Mouse (Mus musculus) gastrocnemius, postnatal 36 days (tissue): ENCODE data around the gene Pfkfb3. TPM values are rescaled to one million over a fixed set of nuclear protein-coding genes. Genes with fewer than 3 reads are reported as not detected.
"Not testable (repeated sequence)": the region's sequence is repeated elsewhere in the genome, so short reads cannot be mapped to it uniquely, and the experiment has no call there.

ENCODE experiments used
- DNase-seq, 2 experiments: peaks; one replicate each; pipeline ENCODE4 v3.0.0; 2022
- intact Hi-C: fragments of 180-260 bp; cut with DNase I; formaldehyde crosslinking; loops from one replicate; pipeline ENCODE4 v1.15.1; 2025
- total RNA-seq, 2 experiments: library from RNA; stranded (reverse); gene quantifications; 2 replicates each; pipeline ENCODE4 v1.2.3; 2021

Gene Pfkfb3
- total RNA-seq, 2 experiments from 2014 or later = 128 to 161 TPM

DNA sequence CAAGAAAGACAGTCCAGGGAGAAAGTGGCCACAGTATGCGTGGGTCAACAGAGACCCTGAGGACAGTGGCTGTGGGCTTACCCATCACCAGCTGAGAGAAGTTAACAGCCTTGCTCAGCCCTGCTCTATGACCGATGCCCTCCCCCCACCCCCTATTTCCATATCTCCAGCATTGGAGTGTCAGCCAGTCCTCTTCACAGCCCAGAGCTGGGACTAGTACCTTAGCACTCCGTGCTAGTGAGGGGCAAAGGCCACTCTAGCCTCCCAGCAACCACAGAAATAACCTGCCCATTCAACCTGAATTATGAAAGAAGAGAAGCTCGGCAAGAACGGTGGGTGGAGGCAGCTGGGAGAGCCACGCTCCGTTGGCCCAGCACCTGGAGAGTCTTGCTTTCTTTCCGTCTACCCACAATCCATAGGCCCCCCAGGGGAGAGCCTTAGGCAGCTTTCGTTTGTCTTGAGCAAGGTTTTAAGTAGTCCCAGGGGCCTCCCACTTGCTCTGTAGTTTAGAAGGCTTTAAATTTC lies 1.5 kb downstream of the Pfkfb3 start:
- no peak for DNase-seq
- intact Hi-C loops = no loop called here

DNA sequence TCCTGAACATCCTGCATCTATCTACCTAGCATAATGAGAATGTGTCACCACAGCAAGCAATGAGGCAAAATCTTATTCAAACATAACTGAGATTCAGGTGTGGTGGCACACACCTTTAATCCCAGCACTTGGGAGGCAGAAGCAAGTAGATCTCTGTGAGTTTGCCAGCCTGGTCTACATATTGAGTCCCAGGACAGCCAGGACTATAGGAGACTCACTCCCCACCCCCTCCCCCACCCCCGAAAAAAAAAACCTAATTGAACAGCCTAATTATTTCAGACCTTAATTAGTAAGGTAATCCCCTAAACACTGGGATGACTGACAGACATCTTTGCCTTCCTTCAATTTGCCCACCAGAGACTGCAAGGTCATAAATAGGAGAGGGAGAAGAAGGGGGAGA lies 2.2 kb downstream of the Pfkfb3 start:
- intact Hi-C loops = no loop called here
- no peak for DNase-seq

DNA sequence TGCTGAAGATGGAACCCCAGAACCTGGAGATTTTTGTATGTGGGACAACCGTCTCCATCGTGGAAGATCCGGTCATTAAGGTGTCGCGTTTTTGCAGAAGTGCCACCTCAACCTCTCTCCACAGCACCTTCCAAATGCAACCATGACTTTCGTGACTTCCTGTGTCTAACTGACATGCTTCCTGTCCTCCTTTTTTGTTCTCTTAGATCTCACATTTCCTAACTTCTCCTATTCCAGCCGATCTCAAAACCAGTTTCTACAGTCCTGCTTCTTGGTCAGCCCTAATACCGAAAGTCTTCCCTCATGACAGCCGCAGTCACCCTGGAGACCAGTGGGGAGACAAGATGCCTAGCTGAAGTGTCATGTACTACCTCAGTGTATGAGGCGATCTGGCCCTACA lies 5.4 kb downstream of the Pfkfb3 start:
- intact Hi-C loops = no loop called here

DNA sequence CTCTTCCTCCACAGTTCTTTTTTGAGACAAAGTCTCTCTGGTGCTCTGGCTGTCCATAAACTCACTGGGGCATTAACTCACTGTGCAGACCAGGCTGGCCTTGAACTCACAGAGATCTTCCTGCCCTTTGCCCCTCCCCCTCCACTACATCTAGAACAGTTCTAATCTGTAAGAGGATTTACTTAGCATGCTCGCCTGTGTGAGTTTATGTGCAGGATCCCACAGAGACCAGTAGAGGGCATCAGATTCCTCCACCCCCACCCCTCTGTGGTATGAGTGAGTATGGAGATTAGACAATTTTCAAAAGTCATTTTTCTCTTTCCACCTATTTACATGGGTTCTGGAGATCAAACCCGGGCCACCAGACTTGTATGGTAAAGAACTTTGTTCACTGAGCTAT lies 6.3 kb downstream of the Pfkfb3 start:
- intact Hi-C loops = no loop called here
- DNase-seq = no peak

More for the DNA sequence above, 5.4 kb downstream of the Pfkfb3 start:
- DNase-seq = no peak

DNA sequence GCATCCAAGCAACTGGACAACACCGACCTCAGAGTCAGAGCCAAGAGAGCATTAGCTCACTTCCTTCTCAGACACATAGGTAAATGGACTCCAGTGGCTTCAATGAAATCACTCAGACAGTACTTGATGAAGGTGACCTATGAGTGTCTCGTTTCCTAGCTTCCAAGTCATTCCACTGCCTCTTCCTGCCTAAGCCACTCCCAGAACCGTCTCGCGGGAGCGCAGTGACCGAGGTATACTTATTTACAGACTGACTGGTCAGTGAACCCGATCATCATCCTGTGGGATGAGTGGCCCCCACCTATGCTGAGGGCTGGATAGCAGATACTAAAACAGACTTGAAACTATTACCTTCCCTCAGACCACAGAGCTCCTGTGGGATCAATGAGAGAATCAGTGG lies 7.8 kb downstream of the Pfkfb3 start:
- no peak for DNase-seq
- intact Hi-C loops = no loop called here

DNA sequence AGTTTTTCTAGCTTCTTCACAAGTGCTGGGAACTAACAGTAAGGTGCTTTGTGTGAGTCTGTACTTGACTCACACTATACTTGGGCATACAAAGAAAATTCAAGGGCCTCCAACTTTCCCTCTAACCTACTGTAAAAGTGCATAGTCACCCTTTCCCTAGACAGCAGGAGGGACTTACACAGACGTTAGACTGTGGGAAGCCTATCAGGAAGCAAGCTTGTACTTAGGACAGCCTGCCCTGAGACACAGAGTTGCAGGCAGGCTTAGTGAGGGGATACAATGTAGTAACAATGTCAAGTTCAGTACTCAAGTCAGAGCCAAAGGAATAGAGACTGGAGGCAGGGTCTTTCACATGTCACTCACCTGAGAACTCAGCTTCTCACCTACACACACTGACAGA lies 8.5 kb downstream of the Pfkfb3 start:
- intact Hi-C loops = no loop called here
- no peak for DNase-seq

DNA sequence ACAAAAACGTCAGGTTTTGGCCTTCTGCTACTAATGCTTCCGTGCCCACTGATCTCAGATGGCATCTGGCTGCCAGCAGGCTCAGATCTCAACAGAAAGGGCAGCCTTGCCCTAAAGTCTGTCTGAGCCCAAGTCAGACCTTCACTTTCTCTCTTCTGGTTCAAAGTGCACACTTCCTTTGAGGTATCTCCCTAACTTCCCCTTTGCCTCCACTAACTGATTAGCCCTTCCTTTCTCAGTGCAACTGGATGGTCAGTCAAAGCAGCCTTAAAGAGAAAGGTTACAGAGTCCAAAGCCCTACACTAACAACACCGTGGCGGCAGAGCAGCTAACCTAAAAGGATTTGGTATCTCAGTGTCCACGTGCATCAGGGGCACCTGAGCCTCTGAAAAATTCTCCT lies 9.5 kb downstream of the Pfkfb3 start:
- intact Hi-C loops = no loop called here
- DNase-seq = no peak

DNA sequence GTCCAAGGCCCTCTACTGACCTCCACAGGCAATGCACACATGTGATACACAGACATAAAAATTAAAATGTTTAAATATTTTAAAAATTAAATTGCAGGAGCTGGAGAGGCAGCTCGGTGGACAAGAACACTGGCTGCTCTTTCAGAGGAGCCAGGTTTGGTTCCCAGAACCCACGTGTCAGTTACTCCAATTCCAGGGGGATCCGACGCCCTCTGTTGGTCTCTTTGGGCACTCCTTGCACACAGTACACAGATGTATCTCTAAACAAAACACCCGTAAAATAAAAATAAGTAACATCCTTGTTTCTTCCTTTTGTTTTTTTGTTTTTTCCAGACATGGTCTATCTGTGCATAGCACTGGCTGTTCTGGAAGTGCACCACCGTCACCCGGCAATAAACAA lies 10.7 kb downstream of the Pfkfb3 start:
- no peak for DNase-seq
- intact Hi-C loops = loop anchor here (2.0 kb wide), 1 partner anchor 42 kb away; no protein-coding TSS in a partner anchor

DNA sequence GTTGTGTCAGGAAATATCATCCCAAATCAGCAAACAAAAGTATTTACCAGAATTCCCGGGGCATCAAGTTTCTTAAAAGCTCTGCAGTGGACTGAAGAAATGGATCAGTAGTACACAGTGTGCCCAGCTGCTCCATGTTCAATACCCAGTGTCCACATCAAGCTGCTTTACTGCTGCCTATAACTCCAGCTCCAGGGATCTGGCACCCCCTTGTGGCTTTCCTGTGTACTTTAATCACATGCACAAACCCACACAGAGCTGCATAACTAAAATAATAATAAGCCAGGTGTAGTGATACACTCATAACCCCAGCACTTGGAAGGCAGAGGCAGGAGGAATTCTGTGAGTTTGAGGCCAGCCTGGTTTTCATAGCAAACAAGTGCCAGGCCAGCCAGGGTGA lies 11.2 kb downstream of the Pfkfb3 start:
- DNase-seq = peak; percentile 50 to 75
- intact Hi-C loops = loop anchor here (1.0 to 2.0 kb wide), 2 partner anchors 42 to 210 kb away; no protein-coding TSS in a partner anchor

DNA sequence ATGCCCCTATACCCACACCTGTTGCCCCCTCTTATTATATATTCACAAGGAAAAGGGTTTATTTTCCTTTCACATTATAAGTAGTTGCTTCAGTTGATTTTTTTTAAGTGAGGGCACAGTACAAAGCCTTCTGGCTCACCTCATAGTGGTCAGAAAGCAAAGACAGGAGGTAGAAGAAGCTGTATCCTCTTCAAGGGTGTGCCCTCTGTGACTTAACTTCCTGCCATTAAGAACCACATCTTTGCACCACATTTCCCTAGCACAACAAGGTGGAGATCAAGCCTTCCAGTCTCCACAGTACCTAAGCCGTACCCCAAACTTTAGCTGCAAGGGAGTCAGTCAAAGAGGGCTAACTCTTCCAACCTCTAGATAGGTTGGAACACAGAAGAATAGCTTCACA lies 11.8 kb downstream of the Pfkfb3 start:
- intact Hi-C loops = loop anchor here (1.0 to 2.0 kb wide), 2 partner anchors 41 to 210 kb away; no protein-coding TSS in a partner anchor
- no peak for DNase-seq

DNA sequence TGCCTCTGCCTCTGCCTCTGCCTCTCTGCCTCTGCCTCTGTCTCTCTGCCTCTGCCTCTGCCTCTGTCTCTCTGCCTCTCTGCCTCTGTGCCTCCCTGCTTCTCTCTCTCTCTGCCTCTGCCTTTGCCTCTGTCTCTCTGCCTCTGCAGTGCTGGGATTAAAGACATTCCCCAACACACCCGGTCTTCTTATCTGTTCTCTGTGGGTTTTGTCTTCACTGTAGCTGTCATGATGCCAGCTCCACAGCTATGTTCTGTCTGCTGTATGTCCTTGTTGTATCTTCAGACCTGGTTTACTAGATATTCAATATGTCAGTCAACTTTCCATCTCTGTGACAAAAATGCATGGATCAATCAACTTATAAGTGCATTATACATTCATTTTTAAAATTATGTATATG lies 12.3 kb downstream of the Pfkfb3 start:
- DNase-seq, intact Hi-C loops: not testable (repeated sequence)

DNA sequence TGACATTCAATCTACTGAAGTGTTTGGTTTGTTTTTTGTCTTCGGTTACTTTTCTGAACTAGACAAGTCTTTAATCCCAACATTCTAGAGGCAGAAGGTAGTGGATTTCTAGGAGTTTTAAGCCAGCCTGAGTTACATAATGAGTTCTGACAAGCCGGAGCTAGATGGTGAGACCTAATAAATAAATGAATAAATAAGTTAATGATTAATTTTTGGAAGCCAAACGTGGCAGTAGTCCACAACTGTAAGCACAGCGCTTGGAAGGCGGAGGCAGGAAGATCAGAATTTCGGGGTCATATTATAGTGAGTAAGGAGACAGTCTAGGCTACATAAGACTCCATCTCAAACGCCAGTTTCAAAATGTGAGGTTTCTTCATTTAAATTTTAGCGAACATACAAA lies 17.9 kb downstream of the Pfkfb3 start:
- no peak for DNase-seq
- intact Hi-C loops = loop anchor here (2.0 kb wide), 1 partner anchor 33 kb away; no protein-coding TSS in a partner anchor

DNA sequence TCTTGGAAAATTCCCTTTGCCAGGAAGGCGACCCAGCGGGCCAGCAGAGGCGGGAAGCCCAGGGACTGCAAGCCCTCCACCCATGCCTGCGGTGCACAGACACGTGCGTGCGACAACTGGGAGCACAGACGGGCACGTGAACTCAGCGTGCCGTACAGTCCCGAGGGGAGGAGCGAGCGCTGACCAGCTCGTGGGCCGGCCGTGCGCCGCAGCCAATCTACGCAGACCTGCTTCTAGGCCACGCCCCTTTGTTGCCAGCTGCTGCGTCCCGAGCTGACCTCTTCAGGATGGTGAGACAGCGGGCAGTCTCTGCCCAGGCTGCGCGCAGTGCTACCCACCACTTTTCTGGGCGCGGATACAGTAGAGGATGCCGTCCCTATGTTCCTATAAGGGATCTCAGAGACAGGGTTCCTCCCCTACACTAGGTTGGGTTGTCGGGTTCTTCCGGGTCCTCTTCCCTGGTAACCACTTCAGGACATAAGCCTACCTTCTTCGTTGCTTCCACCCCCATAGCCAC lies 18.4 kb downstream of the Pfkfb3 start:
- intact Hi-C loops = loop anchor here (2.0 kb wide), 1 partner anchor 33 kb away; no protein-coding TSS in a partner anchor
- DNase-seq = peak; percentile 93 to 97

DNA sequence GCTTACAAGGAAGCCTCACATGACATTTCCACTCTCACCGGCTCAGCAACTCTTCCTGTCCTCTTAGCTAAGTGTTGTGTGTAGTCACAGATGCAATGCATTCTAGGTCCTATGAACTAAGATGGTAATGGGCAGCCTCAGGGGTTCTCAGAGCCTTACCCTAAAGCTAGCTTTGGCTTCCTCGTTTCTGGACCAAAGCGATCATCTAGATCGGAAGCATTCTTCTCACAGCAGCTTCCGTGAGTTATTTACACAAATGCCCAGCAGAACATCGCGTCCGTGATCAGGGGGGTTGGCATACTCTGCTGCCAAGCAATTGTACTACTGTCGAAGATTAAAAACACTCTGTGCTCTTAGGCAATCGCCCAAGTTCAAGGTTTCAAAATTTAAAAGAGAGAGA lies 19.1 kb downstream of the Pfkfb3 start:
- intact Hi-C loops = loop anchor here (2.0 kb wide), 1 partner anchor 32 kb away; no protein-coding TSS in a partner anchor
- peak in 1 of 2 experiments; percentile 40 for DNase-seq

DNA sequence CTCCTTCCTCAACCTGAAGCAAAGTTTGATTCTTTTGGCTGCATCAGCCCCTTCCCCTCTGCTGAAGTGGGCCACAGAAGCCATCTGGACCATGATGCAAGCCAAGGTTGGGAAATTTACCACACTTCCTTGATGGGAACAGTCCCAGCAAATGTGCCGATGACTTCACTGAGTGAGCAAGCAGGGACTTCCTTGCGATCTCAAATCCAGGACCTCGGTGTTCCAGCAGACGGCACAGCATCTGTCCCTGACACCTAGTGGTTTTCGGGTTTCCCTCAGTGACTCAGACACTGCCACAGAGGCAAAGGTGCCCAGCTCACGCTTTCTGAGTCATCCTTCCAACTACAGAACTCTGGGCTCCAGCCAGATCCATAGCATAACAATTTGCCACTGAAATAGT lies 23.8 kb downstream of the Pfkfb3 start:
- intact Hi-C loops = no loop called here
- DNase-seq = peak; percentile 31 to 40

DNA sequence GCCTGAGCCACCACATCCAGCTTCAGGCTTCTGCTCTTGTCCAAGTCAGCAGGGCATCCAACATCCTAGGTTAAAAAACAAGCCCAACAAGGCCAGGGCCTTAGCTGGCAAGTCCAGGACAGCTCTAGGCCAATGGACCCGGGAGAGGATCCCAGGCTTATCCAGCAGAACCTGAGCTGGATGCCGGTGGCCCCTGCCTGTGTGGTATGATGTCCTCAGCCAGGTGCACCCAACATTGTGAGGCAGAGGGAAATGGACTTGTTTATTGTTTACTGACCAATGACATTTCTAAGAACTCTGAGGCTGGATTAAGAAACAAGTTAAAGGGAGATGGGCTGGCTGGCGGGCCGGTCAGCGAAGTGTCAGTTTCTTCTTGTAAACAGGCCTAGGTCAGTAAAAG lies 27.8 kb downstream of the Pfkfb3 start:
- intact Hi-C loops = loop anchor here (2.0 kb wide), 1 partner anchor 23 kb away; no protein-coding TSS in a partner anchor
- DNase-seq = peak; percentile 19 to 41

DNA sequence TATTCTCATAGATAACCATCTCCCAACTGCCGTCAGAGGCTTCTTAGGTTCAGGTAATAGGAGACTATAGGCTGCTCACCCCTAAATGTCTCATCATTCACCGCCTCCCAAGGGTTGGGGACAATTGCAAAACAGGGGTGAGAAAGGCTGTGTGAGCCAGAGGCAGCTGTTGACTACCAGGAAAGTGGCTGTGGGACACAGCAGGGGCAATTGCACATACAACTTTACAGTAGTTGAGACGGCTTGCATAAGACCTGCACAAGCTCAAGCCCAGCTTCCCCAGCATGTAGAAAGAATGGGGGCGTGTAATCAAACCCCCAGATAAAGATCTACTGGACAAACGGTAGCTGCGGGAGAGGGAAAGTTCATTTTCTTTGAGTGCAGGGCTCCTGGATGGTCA lies 29.1 kb downstream of the Pfkfb3 start:
- intact Hi-C loops = no loop called here
- no peak for DNase-seq

DNA sequence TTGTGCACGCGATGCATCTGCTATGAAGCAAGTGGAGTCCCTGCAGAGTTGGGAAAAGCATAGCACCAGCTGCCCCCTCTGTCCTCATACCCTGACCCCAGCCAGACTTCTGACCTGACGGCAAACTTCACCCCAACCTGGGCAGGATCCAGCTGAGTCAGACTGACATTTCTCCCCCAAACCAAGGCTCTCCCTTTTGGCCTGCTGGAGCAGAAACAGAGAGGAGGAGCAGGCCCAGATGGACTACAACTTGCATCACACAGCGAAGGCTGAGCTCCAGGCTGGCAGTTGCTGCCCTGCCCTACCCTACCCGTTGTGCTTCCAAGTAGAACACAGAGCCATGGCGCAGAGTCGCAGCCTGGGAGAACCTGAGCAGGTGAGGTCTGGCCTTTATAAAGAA lies 32.1 kb downstream of the Pfkfb3 start:
- DNase-seq = no peak
- intact Hi-C loops = no loop called here

DNA sequence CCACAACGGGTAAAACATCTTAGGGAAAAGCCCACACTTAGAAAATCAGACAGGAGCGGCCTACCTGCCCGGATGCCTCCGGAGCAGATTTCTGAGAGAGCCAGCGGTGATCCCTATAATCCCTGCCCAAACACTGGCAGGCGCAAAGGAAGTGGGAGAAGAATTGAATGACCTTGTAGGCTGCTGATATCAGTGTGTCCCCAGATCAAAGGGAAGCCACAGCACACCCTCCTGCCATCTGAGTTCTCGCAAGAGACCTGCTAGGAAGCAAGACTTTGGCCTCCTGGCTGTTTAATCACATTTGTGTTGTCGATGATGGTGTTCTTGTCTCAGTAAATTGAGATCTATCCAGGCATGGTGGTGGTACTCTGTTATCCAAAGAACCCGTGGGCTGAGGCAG lies 33.1 kb downstream of the Pfkfb3 start:
- intact Hi-C loops = no loop called here
- no peak for DNase-seq

DNA sequence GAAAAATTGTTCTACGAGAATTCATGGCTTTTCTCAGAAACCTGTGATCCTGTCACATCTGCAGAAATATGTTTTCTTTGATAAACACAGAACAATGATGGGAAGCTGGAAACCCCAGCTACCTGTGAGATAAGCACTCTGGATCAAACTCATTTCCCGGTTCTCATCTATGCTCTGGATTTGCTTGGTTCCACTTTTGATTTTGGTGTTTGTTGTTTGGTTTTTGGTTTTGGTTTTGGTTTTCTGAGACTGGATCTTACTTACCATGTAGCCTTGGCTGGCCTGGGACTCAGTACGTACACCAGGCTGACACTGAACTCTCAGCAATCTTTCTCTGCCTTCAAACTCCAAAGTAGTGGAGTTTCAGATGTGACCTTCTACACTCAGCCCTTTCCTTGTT lies 38.0 kb downstream of the Pfkfb3 start:
- no peak for DNase-seq
- intact Hi-C loops = no loop called here

DNA sequence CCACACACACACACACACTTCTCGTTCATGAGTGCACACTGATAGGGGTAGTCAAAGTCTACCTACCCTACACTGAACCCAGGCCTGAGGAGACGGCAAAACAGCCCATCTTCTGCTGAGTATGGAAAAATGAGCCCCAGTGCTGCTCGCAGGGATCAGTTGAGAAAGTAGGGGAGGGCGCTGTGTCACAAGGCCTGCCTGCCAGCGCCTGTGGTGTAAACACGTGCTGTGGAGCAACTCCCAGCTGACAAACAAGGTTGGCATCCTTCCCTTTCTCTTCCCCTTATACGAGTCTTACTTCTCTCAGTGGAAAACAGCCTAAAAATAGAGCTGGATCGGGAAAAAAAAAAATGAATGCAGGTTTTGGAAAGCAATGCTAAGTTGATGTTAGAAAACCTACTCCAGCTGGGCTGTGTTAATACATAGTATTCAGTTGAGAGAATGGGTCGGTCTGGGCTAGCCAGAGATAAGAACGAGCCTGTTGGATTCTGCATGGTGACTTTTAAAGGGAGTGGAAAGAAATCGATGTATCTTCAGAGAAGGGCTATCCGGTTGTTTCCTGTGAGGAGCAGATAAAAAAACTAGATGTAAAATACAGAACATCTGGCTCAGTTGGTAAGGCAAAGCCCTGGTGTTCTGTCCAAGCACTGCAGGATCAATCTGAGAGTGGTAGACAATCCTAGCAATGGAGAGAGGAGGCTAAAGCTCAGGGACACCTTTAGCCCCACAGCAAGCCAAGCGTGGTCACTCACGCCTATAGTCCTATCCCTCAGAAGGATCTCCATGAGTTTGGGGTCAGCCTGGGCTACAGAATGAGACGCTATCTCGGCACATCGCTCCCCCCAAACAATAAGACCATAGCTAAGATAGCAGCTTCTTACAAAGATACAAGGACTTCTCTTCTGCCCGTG lies 40.6 kb downstream of the Pfkfb3 start:
- DNase-seq = peak; percentile 50 to 56
- intact Hi-C loops = no loop called here

DNA sequence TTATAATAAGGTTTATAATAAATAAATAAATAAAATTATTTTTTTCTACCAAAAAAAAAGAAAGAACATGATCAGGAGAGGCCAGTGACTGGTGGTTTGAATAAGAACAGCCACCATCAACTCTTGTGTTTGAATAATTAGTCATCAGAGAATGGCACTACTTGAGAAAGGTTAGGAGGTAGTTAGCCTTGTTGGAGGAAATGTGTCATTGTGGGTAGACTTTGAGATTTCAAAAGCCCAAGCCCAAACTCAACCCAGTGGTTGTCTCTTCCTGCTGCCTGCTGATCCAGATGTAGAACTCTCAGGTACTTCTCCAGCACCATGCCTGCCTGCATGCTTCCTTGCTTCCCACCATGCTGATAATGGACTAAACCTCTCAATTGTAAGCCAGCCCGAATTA lies 41.8 kb downstream of the Pfkfb3 start:
- no peak for DNase-seq
- intact Hi-C loops = no loop called here
